Mouse (Mus musculus): ENCODE results near the gene Ireb2. TPM values are rescaled to one million over a fixed set of nuclear protein-coding genes. Genes with fewer than 3 reads are reported as not detected.
"Not testable (repeated sequence)": the region's sequence is repeated elsewhere in the genome, so short reads cannot be mapped to it uniquely, and the experiment has no call there.

Gene Ireb2
- 0.36 TPM in 1 of 2 replicates, not detected in the other for polyA plus RNA-seq (2012; ENCODE audit: insufficient read depth, low replicate concordance)

DNA sequence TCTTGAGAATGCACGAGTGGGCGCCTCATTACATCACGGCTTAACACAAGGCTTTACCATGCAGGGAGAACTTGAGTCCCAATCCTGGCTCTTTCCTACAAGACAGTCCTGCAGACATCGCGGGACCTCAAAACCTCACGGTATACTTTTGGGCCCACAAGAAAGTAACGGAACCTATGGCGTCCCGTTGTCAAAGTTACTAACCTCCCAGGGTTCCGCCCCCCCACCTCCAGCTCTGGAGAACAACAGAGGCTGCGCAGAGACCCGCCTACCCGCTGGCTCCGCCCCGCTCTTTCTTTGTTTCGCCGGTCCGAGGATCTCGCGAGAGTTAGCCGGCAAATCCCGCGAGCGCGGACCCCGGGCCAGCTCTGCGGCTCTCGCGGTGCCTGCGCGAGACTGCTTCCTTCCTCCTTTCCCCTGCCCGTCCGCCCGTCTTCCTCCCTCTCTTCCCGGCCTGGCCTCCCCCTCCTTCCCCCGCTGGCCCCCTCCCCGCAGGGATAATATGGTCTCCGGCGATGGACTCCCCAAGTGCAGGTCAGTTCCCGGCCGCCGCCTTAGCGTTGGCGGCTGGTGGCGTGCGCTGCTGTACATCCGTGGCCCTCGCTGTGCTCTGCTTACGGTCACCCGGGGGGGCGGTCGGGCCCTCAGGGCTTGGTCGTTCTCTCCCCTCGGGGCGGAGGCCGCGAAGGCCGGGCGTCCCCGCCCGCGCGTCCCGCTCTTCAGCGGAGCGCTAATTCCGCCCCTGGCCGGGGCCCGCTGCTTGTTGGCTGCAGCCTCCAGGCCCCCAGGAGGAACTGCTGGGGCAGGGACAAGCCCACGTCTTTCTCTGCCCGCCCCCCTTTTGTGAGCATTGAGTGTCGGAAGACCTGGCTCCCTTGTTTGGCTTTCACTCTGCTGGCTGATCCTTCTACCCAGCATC is at the start of gene Ireb2:
Gene Ireb2, plus strand, starts transcription at position 427 of the 919 bp plus-strand sequence.
- no peaks in the 10 kb centered on the region for H3K9me3 ChIP-seq
- peaks cover 42% of the 10 kb centered on the region for H3K4me1 ChIP-seq
- no peaks in the 10 kb centered on the region for H3K27me3 ChIP-seq (replicated peaks)
- H3K36me3 ChIP-seq (replicated peaks; ENCODE audit: low read length) = peaks cover 37% of the 10 kb centered on the region
- H3K4me3 ChIP-seq (replicated peaks) = peak within 1 kb of the TSS; percentile 96
- TF ChIP-seq GATA1 (IDR thresholded peaks at IDR 0.05; ENCODE audit: borderline replicate concordance, low read length) (no peak), FLI1 (IDR thresholded peaks at IDR 0.05; ENCODE audit: low read length) (no peak)

DNA sequence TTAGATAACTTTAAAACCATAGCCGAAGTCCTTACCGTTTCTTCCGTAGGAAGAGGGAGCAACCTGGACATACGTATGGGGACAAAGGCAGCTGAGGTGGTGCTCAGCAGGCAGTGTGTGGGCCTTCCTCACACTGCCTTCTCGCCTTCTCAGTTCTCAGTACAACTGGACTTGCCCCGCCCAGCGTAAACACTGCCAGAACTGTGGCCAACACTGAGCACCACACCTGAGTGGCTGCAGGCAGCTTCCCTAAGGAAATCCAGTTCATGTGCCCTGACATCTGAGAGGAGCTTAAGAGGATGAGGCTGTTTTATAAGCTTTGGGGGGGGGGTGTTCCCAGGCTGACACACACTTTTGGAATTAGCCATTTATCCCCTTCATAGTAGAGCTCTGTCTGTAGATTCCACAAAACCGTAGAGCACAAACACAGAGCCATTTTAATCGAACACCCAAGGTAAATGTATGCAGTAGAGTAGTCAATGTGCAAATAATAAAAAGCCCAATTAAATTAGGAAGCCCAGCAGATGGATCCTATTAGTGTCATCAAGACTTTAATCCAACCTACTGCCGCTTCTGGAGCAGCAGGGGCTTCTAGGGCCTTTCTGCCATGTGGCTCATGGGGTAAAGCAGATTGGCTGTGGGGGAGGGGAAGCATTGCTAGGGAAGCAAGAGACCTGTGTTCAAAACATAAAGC is 46.9 kb upstream of the Ireb2 start:
- Histone ChIP-seq H3K4me3 (replicated peaks) (no peak overlapping the region), H3K4me1 (no peaks in the 10 kb centered on the region), H3K9me3 (no peaks in the 10 kb centered on the region), H3K36me3 (replicated peaks; ENCODE audit: low read length) (no peaks in the 10 kb centered on the region), H3K27me3 (replicated peaks) (peaks cover 54% of the 10 kb centered on the region)
- no peak for TF ChIP-seq FLI1 (IDR thresholded peaks at IDR 0.05; ENCODE audit: low read length)
- no peak for TF ChIP-seq GATA1 (IDR thresholded peaks at IDR 0.05; ENCODE audit: borderline replicate concordance, low read length)

- Histone ChIP-seq H3K27me3 (replicated peaks) (peaks cover 39% of the 10 kb centered on the region), H3K9me3 (no peaks in the 10 kb centered on the region), H3K4me1 (no peaks in the 10 kb centered on the region), H3K36me3 (replicated peaks; ENCODE audit: low read length) (no peaks in the 10 kb centered on the region), H3K4me3 (replicated peaks) (no peak overlapping the region)
- TF ChIP-seq GATA1 (IDR thresholded peaks at IDR 0.05; ENCODE audit: borderline replicate concordance, low read length) (no peak), FLI1 (IDR thresholded peaks at IDR 0.05; ENCODE audit: low read length) (no peak)
Measured at GRCm38 (mm10) chr9:54821442-54822100, 42.0 kb upstream of the Ireb2 start.

DNA sequence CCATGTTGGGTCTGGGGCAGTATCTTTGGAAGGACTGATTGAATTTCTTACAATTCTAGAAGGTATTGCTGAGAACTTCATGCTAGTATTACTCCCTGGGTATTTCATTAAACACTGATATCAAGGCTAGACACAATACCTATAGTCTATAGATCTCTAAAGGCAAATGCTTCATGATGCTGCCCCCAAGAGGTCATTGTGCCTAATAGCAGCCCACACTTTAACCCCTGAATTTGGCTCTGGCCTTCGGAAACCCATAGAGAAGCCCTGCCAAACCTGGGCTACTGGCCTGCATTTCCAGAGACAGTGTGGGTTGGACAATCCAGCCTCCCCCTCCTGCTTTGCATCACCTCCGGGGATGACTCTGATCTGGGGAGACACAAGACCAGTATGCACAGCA is 33.8 kb upstream of the Ireb2 start:
- no peak for TF ChIP-seq GATA1 (IDR thresholded peaks at IDR 0.05; ENCODE audit: borderline replicate concordance, low read length)
- no peak for TF ChIP-seq FLI1 (IDR thresholded peaks at IDR 0.05; ENCODE audit: low read length)
- Histone ChIP-seq H3K4me1 (peaks cover 7% of the 10 kb centered on the region), H3K9me3 (no peaks in the 10 kb centered on the region), H3K4me3 (replicated peaks) (no peak overlapping the region), H3K27me3 (replicated peaks) (peaks cover 15% of the 10 kb centered on the region), H3K36me3 (replicated peaks; ENCODE audit: low read length) (no peaks in the 10 kb centered on the region)

DNA sequence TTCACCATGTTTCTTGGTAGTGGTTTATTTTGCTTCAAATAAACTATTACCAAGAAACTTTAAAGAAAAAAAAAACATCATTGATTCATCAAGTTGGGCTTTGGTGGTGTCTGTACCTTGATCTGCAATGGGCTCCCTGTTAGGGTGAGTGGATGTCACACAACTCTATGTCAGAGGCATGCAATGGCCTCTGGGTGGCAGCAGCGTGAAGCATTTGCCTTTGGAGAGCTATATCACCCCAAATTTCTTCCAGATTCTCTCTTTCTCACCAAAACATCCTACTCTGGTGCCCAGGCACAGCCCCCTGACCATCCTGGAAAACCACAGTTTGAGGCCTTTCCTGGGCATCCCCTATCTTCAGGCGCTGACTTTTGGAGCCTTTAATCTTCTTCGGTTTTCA is 33.0 kb upstream of the Ireb2 start:
- Histone ChIP-seq H3K36me3 (replicated peaks; ENCODE audit: low read length) (no peaks in the 10 kb centered on the region), H3K27me3 (replicated peaks) (peaks cover 15% of the 10 kb centered on the region), H3K9me3 (no peaks in the 10 kb centered on the region), H3K4me3 (replicated peaks) (no peak overlapping the region), H3K4me1 (peaks cover 7% of the 10 kb centered on the region)
- TF ChIP-seq GATA1 (IDR thresholded peaks at IDR 0.05; ENCODE audit: borderline replicate concordance, low read length) (no peak), FLI1 (IDR thresholded peaks at IDR 0.05; ENCODE audit: low read length) (no peak)

DNA sequence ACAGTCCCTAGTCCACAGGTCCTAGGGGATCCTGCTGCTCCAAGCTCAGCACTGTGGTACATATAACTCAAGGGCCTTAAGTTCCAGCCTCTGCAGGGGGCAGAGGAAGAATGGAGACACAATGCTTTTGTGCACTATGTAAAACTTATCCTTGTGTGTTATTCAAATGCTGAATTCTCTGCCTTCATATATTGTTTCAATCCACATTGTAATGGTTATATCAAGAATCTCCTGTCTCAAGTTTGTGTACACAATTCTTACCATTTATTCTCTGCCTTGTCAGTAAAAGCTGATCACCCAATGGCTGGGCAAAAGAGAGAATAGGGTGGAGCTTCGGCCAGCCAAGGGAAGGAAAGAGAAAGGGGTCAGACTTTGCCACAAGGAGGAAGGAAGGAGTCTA is 29.8 kb upstream of the Ireb2 start:
- TF ChIP-seq GATA1 (IDR thresholded peaks at IDR 0.05; ENCODE audit: borderline replicate concordance, low read length) (no peak), FLI1 (IDR thresholded peaks at IDR 0.05; ENCODE audit: low read length) (no peak)
- peaks cover 5% of the 10 kb centered on the region for H3K27me3 ChIP-seq (replicated peaks)
- H3K4me1 ChIP-seq = peaks cover 14% of the 10 kb centered on the region

GRCm38 (mm10) chr9:54835951-54836717 is 27.5 kb upstream of the Ireb2 start:
- H3K4me3 ChIP-seq (replicated peaks); H3K9me3 ChIP-seq; H3K4me1 ChIP-seq; H3K36me3 ChIP-seq (replicated peaks; ENCODE audit: low read length); H3K27me3 ChIP-seq (replicated peaks): not testable (repeated sequence)

More for the DNA sequence above, 29.8 kb upstream of the Ireb2 start:
- Histone ChIP-seq H3K4me3 (replicated peaks) (no peak overlapping the region), H3K9me3 (no peaks in the 10 kb centered on the region), H3K36me3 (replicated peaks; ENCODE audit: low read length) (no peaks in the 10 kb centered on the region)

GRCm38 (mm10) chr9:54837835-54838234 is 25.8 kb upstream of the Ireb2 start:
- Histone ChIP-seq H3K27me3 (replicated peaks) (peaks cover 5% of the 10 kb centered on the region), H3K4me1 (peaks cover 8% of the 10 kb centered on the region), H3K9me3 (no peaks in the 10 kb centered on the region), H3K4me3 (replicated peaks) (no peak overlapping the region), H3K36me3 (replicated peaks; ENCODE audit: low read length) (no peaks in the 10 kb centered on the region)
- TF ChIP-seq GATA1 (IDR thresholded peaks at IDR 0.05; ENCODE audit: borderline replicate concordance, low read length) = no peak

- Histone ChIP-seq H3K36me3 (replicated peaks; ENCODE audit: low read length) (no peaks in the 10 kb centered on the region), H3K4me3 (replicated peaks) (no peak overlapping the region)
- no peak for TF ChIP-seq FLI1 (IDR thresholded peaks at IDR 0.05; ENCODE audit: low read length)
- TF ChIP-seq GATA1 (IDR thresholded peaks at IDR 0.05; ENCODE audit: borderline replicate concordance, low read length) = no peak
Measured at GRCm38 (mm10) chr9:54840145-54840544, 23.4 kb upstream of the Ireb2 start.

More at GRCm38 (mm10) chr9:54840145-54840544, 23.4 kb upstream of the Ireb2 start:
- H3K27me3 ChIP-seq (replicated peaks) = peaks cover 5% of the 10 kb centered on the region
- no peaks in the 10 kb centered on the region for H3K9me3 ChIP-seq
- peaks cover 18% of the 10 kb centered on the region for H3K4me1 ChIP-seq
